Mouse (Mus musculus) thymus, adult 18-20 months (tissue): Measurements from ENCODE around the gene Fnd3c2.
A peak's percentile ranks its signal among the peaks of the same experiment; 100 is the strongest.
"Not testable (repeated sequence)": the region's sequence is repeated elsewhere in the genome, so short reads cannot be mapped to it uniquely, and the experiment has no call there.

Source experiments
- DNase-seq, 2 experiments: peaks; one replicate each; pipeline ENCODE4 v3.0.0; 2022; ENCODE audit warnings: mixed read lengths in 2 of 2

Gene Fnd3c2

GRCm38 (mm10) chrX:106255276-106255675 is at the start of gene Fnd3c2:
TSS of gene Fnd3c2 (minus strand) at chrX:106255376.
- DNase-seq, result no peak

GRCm38 (mm10) chrX:106284441-106284840 is 29.3 kb upstream of the Fnd3c2 start:
- DNase-seq, result no peak

DNA sequence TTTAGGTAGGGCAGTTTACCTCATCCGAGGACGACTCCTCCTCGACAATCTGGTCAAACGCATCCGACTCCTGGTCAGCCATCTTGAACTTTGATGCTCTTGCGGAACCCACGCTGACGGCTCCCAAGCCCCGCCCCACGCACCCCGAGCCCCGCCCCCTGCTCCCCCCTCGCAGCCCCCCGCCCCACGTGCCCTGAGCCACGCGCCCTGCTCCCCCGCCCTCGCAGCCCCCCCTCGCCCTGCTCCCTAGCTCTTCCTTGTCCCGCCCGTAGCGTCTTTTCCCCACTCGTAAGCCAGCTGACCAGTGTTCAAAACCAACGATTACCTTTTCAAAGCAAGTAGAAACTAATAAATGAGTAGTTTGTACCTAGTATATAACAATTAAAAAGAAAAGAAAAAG is 34.1 kb downstream of the Fnd3c2 start, which contains the start of gene Taf9b:
Gene Taf9b, minus strand, starts transcription at position 101 of the 400 bp plus-strand sequence.
- no peak for DNase-seq

GRCm38 (mm10) chrX:106219171-106220032 is 35.8 kb downstream of the Fnd3c2 start:
- DNase-seq, result peak; percentile 48 to 55

DNA sequence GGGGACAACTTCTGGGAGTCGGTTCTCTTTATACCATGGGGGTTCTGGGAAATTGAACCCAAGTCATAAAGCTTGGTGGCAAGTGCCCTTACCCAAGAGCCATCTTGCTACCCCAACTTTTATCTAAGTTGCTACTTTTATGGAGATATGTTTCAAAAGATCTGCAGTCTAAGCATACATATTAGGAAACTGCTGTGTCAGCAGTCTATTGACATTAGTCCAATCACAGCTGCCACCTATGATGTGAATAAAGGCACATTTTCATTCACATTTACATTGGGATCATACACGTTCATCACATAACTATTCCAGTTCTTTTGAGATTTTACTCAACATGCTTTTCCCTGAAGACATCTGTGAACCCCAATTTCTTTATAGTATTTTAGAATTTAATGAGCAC is 46.1 kb downstream of the Fnd3c2 start:
- DNase-seq, result no peak

GRCm38 (mm10) chrX:106198904-106199303 is 56.3 kb downstream of the Fnd3c2 start:
- DNase-seq, result no peak

- no peak for DNase-seq
These were observed 57.9 kb downstream of the Fnd3c2 start for GRCm38 (mm10) chrX:106197308-106197707.

DNA sequence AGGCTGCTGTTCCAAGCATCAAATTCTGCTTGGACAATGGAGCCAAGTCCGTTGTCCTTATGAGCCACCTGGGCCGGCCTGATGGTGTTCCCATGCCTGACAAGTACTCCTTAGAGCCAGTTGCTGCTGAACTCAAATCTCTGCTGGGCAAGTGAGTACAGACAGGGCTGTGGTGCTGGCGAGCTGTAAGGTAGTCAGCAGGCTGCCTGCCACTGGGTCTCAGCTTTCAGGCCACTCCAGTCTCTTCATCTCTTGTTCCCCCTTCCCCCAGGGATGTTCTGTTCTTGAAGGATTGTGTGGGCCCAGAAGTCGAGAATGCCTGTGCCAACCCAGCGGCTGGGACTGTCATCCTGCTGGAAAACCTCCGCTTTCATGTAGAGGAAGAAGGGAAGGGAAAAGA is 60.8 kb downstream of the Fnd3c2 start:
- not testable (repeated sequence) for DNase-seq

GRCm38 (mm10) chrX:106190091-106190490 is 65.1 kb downstream of the Fnd3c2 start:
- DNase-seq, result no peak

GRCm38 (mm10) chrX:106189356-106189755 is 65.8 kb downstream of the Fnd3c2 start:
- no peak for DNase-seq

DNA sequence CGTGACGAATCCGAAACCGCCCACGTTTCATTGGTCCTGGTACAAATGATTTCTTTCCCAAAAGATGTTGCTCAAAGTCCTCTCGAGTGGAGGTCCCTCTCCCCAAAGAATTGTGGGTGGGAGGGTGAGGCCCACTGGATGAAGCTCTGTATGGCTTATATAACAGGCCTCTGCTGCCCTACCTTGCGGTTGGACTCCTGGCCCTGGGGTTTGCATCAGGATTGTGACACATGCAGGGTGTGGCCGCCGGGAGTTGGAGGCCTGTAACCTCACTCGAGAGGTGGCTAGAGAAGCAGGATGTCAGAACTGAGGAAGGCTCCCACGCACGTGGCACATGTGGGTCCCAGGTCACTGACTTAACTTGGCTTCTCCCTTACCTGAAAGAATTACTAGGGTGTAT is 67.4 kb downstream of the Fnd3c2 start:
- peak; percentile 9 to 24 for DNase-seq

GRCm38 (mm10) chrX:106186713-106187649 is 68.2 kb downstream of the Fnd3c2 start, which contains the start of gene Pgk1:
TSS of gene Pgk1 (plus strand) at chrX:106187100.
- peak; percentile 88 to 90 for DNase-seq

GRCm38 (mm10) chrX:106185706-106186105 is 69.5 kb downstream of the Fnd3c2 start:
- no peak for DNase-seq
